In the genomic region with DNA sequence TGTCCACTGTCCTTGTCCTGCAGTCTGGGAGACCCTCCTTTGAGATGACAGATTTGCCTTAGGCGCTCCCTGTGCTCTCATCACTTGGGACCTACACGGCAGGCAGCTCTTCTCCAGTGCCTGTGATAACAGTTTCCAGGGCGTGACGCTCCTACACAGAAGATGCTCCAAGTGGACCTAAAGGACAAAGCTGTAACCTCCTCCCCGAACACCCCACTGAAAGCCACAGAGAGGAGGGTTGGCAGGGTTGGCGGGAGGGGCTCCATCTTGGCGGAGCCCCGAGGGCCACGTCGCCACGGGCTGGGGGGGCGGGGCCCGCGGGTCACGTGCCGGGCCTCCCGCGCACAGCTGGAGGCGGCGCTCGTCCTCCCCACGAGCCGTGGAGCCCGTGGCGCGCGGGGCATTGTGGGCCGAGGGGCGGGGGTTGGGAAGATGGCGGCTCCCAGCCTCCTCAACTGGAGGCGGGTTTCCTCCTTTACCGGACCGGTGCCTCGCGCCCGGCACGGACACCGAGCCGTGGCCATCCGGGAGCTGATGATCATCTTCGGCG, we compare ENCODE assay signal across 8 mouse cellular contexts. TPM values are rescaled to one million over a fixed set of nuclear protein-coding genes. Genes with fewer than 3 reads are reported as not detected.
DNase-seq lines count a peak whose midpoint lies in the region; ATAC-seq and TF ChIP-seq lines count a peak whose summit lies in the region.

No protein-coding gene starts in this region.

- peaks cover 2% of the 10 kb centered on the region; the same call in 1 of the 2 replicates for H3K4me1 ChIP-seq in cortical plate, adult 2 months (ENCODE audit: control insufficient read depth, insufficient read depth, low read length)

- H3K27ac ChIP-seq in cortical plate, adult 2 months (ENCODE audit: insufficient read depth, low read length) = peak overlapping the region; percentile 78

- TF ChIP-seq CTCF in cortical plate, adult 2 months (IDR thresholded peaks at IDR 0.05; ENCODE audit: extremely low read depth, insufficient read depth, low read length) = no peak

- peak; percentile 32; the same call in 1 of the 2 replicates for TF ChIP-seq POLR2A in cortical plate, adult 2 months (IDR thresholded peaks at IDR 0.05; ENCODE audit: extremely low read depth, insufficient read depth, low read length)

- peak overlapping the region; percentile 85 for H3K4me3 ChIP-seq in cortical plate, adult 2 months (ENCODE audit: insufficient read depth, low read length)

- peak; percentile 92 to 97 for DNase-seq in adrenal gland, adult (ENCODE audit: inconsistent age in 2 of 2, low spot score in 1 of 2)
- peak; percentile 66 to 81 for DNase-seq in gastrocnemius, adult 8-10 months (ENCODE audit: low spot score in 2 of 2)
- DNase-seq in induced T-regulatory cell, adult 2 months (ENCODE audit: low read depth) = peak; percentile 93
- DNase-seq in left cerebral cortex, postnatal 10 days (ENCODE audit: extremely low spot score in 1 of 2, low spot score in 2 of 2) = peak; percentile 70 to 94
- DNase-seq in right cerebral cortex, postnatal 10 days (ENCODE audit: low spot score in 2 of 2) = peak; percentile 92 to 94
- DNase-seq in urinary bladder, postnatal 14 days (ENCODE audit: low spot score) = peak; percentile 89

- ATAC-seq in megakaryocyte progenitor cell, adult 5-6 weeks (replicated peaks; ENCODE audit: poor library complexity) = peak; percentile 55

- intact Hi-C loops in left cerebral cortex, postnatal 10 days (cut with DNase I) = no loop called here

RNA-seq across cellular contexts. Expression of a gene that starts 2.8 kb away (rescaled TPM):
- polyA plus RNA-seq in cortical plate, adult 2 months (2012; rRNA removed) = 33.1 and 33.8 TPM in 2 replicates
- total RNA-seq in gastrocnemius, adult 8-10 months (2022) = 10 to 100 TPM; 25.4 to 33.2 (median 29.1) TPM
- 10 to 100 TPM; 28.1 to 29.7 TPM for total RNA-seq in left cerebral cortex, postnatal 10 days (2021)
- total RNA-seq in megakaryocyte progenitor cell, adult 5-6 weeks (2015) = 18.2 and 19.6 TPM in 2 replicates
- 29.9 and 31.5 TPM in 2 replicates for total RNA-seq in megakaryocyte progenitor cell, adult 5-6 weeks (2017)

RNA-seq across cellular contexts. Expression of a gene that starts 8.3 kb away (rescaled TPM):
- 17.7 and 18.1 TPM in 2 replicates for polyA plus RNA-seq in cortical plate, adult 2 months (2012; rRNA removed)
- total RNA-seq in gastrocnemius, adult 8-10 months (2022) = 1 to 10 TPM; 1.1 to 2.7 (median 1.6) TPM
- total RNA-seq in left cerebral cortex, postnatal 10 days (2021) = 1 to 10 TPM; 2.7 to 2.9 TPM
- total RNA-seq in megakaryocyte progenitor cell, adult 5-6 weeks (2015) = 0.15 and 0.56 TPM in 2 replicates
- 0.87 and 1.2 TPM in 2 replicates for total RNA-seq in megakaryocyte progenitor cell, adult 5-6 weeks (2017)

Comparison
In these comparisons a context has a peak if more than half of its experiments do, and no peak if none do; other contexts are left out.
1. Peak in every context shown above with its lines: DNase-seq, ATAC-seq, H3K4me3 ChIP-seq and H3K27ac ChIP-seq.